Mouse (Mus musculus) cortical plate, adult 2 months (tissue): ENCODE measurements around the gene Prss21.
"Not testable (repeated sequence)": the region's sequence is repeated elsewhere in the genome, so short reads cannot be mapped to it uniquely, and the experiment has no call there.

ENCODE experiments used
- CTCF ChIP-seq: fragments of 200-500 bp; IDR thresholded peaks from 2 replicates; pipeline ENCODE4 v1.5.1; 2011; ENCODE audit warnings: mild to moderate bottlenecking, control low read depth, low read length; ENCODE audit not compliant: insufficient read depth; ENCODE audit errors: extremely low read depth
- POLR2A ChIP-seq: fragments of 200-500 bp; IDR thresholded peaks from 2 replicates; pipeline ENCODE4 v1.6.1; 2011; ENCODE audit warnings: mild to moderate bottlenecking, low read length, control low read depth; ENCODE audit not compliant: insufficient read depth; ENCODE audit errors: extremely low read depth

- TF ChIP-seq POLR2A, CTCF: not testable (repeated sequence)
These were observed 12.7 kb downstream of the Prss21 start, which contains the start of the genes Dcpp1 and Dcpp2 for GRCm38 (mm10) chr17:23880576-23880975.
